In the genomic region with DNA sequence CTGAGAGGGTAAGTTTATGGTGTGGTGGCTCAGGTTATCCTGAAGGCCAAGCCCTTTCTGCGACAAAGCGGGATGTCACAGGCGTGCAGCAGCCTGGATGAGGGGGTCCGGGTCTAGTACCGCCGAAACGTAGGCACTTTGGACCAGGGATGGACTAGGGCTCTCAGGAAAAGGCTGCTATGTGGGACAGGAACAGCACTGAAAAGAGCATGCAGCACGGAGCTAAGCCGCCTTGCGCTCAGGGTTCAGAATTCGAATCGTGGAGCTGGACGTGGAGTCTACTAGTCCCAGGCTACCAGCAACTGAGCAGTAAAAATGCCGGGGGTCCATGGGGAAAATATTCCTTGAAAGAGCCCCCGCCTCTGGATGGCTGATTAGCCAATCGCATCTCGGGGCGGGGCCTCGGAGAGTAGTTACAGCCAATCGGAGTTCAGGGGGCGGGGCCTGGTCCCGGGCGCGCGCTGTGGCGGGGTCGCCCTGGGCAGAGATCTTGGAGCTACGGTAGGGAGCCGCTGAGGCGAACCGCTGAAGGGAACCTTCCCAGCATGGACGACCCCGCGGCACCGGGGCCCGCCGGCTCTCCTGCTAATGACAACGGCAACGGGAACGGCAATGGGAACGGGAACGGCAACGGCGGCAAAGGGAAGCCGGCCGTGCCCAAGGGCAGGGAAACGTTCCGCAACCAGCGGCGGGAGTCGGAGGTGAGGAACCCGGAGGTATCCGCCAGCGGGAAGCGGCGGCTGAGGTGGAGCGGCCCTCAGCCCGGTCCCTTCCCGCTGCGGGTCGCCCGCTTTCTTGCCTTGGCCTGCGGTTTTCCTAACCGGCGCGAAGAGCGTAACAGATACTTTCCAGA, we compare ENCODE assay signal across 8 mouse cellular contexts. TPM values are rescaled to one million over a fixed set of nuclear protein-coding genes. Genes with fewer than 3 reads are reported as not detected.
DNase-seq lines count a peak whose midpoint lies in the region; ATAC-seq lines count a peak whose summit lies in the region.

A gene (plus strand): TSS at position 483 of the 853 bp plus-strand sequence.

- peaks cover 21% of the 10 kb centered on the region for H3K4me1 ChIP-seq in megakaryocyte, embryonic 14.5 days

- intact Hi-C loops in gastrocnemius, postnatal 14 days (cut with DNase I; ENCODE audit: low total_unique reads): no loop called here

- peak; percentile 94 for DNase-seq in adrenal gland, adult 18-20 months (ENCODE audit: low spot score in 2 of 2)
- peak; percentile 98 for DNase-seq in embryo, embryonic 10.5 days (ENCODE audit: low spot score)
- DNase-seq in gastrocnemius, postnatal 14 days: peak; percentile 92
- peak; percentile 69 to 89 for DNase-seq in left cerebral cortex, adult 9 months (ENCODE audit: low spot score in 2 of 2)
- peak; percentile 90 to 91 for DNase-seq in right cerebral cortex, adult 2 months (ENCODE audit: low spot score in 2 of 2)
- DNase-seq in urinary bladder, postnatal 10 days (ENCODE audit: low spot score): peak; percentile 55

- peak within 1 kb of the TSS; percentile 95 for H3K4me3 ChIP-seq in megakaryocyte, embryonic 14.5 days (replicated peaks)

- H3K9me3 ChIP-seq in megakaryocyte, embryonic 14.5 days: no peaks in the 10 kb centered on the region

- H3K36me3 ChIP-seq in megakaryocyte, embryonic 14.5 days (replicated peaks; ENCODE audit: low read length): no peaks in the 10 kb centered on the region

- H3K27me3 ChIP-seq in megakaryocyte, embryonic 14.5 days (replicated peaks): peaks cover 61% of the 10 kb centered on the region

- ATAC-seq in inflammation-experienced regulatory T-cells, adult 6 months: peak; percentile 89

RNA-seq across cellular contexts. Expression of the gene that starts here (rescaled TPM):
- total RNA-seq in adrenal gland, adult 18-20 months (2021): 1 to 10 TPM; 2.0 to 2.1 TPM
- total RNA-seq in gastrocnemius, postnatal 14 days (2021): 1 to 10 TPM; 2.0 to 2.3 TPM
- under 1 TPM in 1 of 3 experiments, not detected in 2; 0.12 TPM for polyA plus RNA-seq in inflammation-experienced regulatory T-cells, adult 6 months (2017; shearing (Covaris generic))
- polyA plus RNA-seq in megakaryocyte, embryonic 14.5 days (2012; ENCODE audit: insufficient read depth, low replicate concordance): not detected in 2 replicates

Comparison
In these comparisons a context has a peak if more than half of its experiments do, and no peak if none do; other contexts are left out.
1. Peak in every context shown above with its lines: DNase-seq, ATAC-seq and H3K4me3 ChIP-seq.
2. Peak in ATAC-seq in inflammation-experienced regulatory T-cells, adult 6 months; RNA of the gene not detected or under 1 TPM.